Mouse (Mus musculus) small intestine, adult 2 months (tissue): ENCODE measurements around the gene Nfib.

Experiments
- CTCF ChIP-seq: fragments of 200-500 bp; IDR thresholded peaks from 2 replicates; pipeline ENCODE4 v1.5.1; 2012; ENCODE audit warnings: low read depth, mild to moderate bottlenecking, control low read depth, inconsistent platforms, low read length, moderate library complexity, mixed read lengths; ENCODE audit not compliant: insufficient replicate concordance, insufficient read length; ENCODE audit errors: extremely low read depth
- POLR2A ChIP-seq: fragments of 200-500 bp; IDR thresholded peaks from 2 replicates; pipeline ENCODE4 v1.6.1; 2012; ENCODE audit warnings: low read depth, mild to moderate bottlenecking, control low read depth, inconsistent platforms, low read length, moderate library complexity

DNA sequence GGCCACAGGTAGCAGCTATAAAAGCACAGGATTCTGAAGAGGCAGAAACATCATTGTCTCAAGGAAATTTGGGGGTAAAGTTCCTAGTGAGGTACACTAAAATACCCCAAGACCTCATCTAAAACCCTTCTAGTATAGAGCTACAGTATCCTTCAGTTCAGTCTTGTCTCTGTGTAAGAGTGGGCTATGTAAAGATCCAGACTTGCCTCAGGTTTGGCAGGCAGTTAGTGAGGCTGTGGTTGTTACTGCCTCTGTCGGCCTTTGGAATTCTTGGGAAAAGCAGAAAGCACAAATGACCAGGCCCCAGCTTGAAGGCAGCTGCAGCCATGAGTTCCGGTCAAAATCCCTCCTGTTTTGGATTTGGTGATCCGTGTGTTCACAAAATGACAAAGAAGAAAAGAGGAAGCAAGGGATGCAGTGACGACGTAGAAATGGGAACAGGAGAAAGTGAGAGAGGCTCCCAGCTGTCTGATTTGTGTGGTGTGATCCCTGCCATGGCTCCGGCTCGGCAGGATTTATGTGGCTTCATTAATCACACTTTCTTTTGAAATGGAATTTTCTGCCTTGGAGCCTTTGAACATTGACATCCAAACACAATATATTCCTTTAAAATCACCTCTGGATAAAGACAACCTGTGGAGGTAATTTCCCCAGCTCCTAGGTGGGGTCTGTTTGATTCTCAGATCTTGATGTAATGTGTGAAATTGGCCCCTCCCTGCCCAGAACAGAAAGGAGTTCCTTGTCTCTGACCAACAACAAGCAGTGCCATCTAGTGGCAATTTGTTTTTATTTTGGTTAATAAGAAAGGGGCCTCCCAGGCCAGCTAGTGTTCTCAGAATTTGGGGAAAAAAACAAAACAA lies 91.7 kb downstream of the Nfib start:
- no peak for TF ChIP-seq POLR2A
- TF ChIP-seq CTCF, result no peak
